Mouse (Mus musculus) layer of hippocampus, adult 2 months (tissue): ENCODE measurements around the gene Trip6. TPM values are rescaled to one million over a fixed set of nuclear protein-coding genes. Genes with fewer than 3 reads are reported as not detected.

Experiments used
- DNase-seq, 2 experiments: peaks; one replicate each; pipeline ENCODE4 v3.0.0; 2022; ENCODE audit warnings: low spot score in 2 of 2
- H3K27ac ChIP-seq: fragments of 200-600 bp; 2 replicates; pipeline ENCODE4 v1.8.1; 2022
- H3K4me3 ChIP-seq: fragments of 200-600 bp; 2 replicates; pipeline ENCODE4 v1.8.1; 2022; ENCODE audit warnings: mild to moderate bottlenecking
- CTCF ChIP-seq: fragments of 200-600 bp; conservative IDR thresholded peaks from 2 replicates; pipeline ENCODE4 v1.8.1; 2022; ENCODE audit warnings: antibody characterized with exemption, mild to moderate bottlenecking, moderate library complexity
- total RNA-seq, 2 experiments: library from RNA; stranded (reverse); gene quantifications; 2 replicates each; pipeline ENCODE4 v1.2.3; 2021

Trip6 gene
- total RNA-seq, 2 experiments from 2014 or later, result 4.8 to 7.3 TPM

DNA sequence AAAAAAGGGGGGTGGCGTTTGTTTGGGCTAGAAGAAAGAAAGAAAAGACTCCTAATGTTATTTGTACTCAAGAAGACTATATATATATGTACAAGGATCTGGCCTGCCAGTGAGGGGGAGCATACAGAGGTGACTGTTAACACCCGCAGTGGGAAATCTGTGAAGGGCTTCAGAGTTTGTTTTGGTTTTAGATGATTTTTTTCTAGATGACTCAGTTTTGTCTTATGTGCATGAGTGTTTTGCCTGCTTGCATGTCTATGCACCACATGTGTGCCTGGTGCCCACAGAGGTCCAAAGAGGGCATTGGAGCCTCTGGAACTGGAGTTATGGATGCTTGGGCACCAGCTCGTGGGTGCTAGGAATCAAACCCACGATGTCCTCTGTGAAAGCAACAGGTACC lies 32.8 kb upstream of the Trip6 start:
- no peak overlapping the region for H3K4me3 ChIP-seq
- H3K27ac ChIP-seq, result no peak overlapping the region
- no peak for DNase-seq
- TF ChIP-seq CTCF, result no peak

DNA sequence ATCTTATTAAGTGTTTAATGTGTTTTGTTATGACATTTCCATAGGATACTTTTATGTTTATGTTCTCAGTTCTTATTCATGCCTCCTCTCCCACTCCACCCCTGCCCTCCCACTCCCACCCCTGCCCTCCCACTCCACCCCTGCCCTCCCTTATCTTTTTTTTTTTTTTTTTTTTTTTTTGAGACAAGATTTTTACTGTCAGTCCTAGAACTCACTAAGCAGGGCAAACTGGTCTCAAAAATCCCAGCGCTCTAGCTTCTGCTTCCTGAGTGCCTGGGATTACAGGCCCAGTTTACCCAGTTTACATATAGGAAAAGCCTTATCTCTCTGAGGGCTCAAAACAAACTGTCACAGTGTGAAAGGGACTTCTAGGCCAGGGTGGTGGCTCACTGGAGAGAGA lies 32.2 kb upstream of the Trip6 start:
- no peak for DNase-seq
- Histone ChIP-seq H3K27ac (no peak overlapping the region), H3K4me3 (no peak overlapping the region)
- no peak for TF ChIP-seq CTCF

DNA sequence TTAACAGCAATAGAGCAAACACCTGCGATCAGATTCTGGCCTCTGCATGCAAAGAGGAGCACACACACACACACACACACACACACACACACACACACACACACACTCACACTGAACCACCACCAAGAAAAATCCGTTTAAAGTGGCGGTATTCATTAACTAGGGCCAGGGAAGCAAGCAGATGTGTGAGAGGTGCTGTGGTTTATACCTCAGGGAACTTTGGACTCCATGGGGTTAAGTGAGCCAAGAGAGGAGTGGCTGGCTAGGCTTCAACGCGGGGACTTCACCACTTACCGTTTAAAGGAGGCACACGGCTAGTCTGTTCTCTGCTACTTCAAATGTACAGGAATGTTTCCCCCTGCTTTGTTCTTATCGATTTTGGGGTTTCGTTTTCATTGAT lies 31.6 kb upstream of the Trip6 start:
- H3K27ac ChIP-seq, result no peak overlapping the region
- DNase-seq, result no peak
- no peak for TF ChIP-seq CTCF
- H3K4me3 ChIP-seq, result no peak overlapping the region

DNA sequence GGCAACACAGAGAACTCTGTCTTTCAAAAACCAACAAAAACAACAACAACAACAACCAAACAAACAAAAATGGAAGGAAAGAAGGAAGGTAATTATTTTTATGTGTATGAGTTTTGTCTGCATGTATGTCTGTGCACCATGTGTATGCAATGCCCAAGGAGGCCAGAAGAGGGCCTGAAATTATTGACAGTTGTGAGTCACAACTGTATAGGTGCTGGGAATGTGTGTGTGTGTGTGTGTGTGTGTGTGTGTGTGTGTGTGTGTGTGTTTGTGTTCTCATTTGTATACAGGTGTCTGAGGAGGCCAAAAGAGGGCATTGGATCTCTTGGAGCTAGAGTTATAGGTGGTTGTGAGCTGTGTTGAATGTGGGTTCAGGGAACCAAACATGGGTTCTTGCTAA lies 29.7 kb upstream of the Trip6 start:
- TF ChIP-seq CTCF, result 0 out of 2 replicates have a peak, but pooled peaks have one; percentile 6
- no peak for DNase-seq
- H3K27ac ChIP-seq, result no peak overlapping the region
- no peak overlapping the region for H3K4me3 ChIP-seq

DNA sequence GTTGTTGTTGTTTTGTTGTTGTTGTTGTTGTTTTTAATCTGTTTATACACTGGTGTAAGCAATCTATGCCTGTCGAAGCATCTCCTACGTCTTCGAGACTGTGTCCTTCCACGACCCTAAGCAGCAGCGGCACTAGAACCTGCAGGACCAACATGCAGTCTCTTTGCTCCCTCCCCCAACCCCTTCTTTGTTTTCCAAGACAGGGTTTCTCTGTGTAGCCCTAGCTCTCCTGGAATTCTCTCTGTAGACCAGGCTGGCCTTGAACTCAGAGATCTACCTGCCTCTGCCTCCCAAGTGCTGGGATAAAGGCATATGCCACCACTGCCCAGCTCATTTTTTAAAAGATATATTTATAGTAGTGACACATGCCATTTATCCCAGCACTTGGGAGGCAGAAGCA lies 29.2 kb upstream of the Trip6 start:
- Histone ChIP-seq H3K27ac (no peak overlapping the region), H3K4me3 (no peak overlapping the region)
- DNase-seq, result no peak
- no peak for TF ChIP-seq CTCF

DNA sequence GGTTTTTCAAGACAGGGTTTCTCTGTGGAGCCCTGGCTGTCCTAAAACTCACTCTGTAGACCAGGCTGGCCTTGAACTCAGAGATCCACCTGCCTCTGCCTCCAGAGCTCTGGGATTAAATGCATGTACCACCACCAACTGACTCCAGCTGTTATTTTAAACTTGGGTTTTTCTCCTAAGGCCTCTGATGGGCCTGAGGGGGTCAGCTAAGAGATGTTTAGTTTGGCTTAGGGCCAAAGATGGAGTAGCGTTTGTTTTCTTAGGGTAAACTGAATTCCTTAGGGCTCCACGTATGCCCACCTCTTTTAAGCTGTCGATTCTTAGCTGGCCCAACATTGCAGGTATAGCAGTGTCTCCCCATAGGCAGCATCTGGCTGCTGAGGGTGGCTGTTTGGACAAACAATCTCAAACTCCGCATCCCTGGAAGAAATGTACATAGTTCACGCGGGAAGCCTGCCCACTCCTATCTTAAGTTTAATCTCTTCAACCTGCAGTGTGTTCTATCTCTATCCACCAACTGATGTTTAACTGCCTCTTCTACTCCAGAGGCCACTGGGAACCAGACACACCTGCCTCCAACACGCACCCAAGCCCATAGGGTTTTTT lies 28.3 kb upstream of the Trip6 start:
- no peak for DNase-seq
- H3K4me3 ChIP-seq, result no peak overlapping the region
- H3K27ac ChIP-seq, result no peak overlapping the region
- no peak for TF ChIP-seq CTCF

DNA sequence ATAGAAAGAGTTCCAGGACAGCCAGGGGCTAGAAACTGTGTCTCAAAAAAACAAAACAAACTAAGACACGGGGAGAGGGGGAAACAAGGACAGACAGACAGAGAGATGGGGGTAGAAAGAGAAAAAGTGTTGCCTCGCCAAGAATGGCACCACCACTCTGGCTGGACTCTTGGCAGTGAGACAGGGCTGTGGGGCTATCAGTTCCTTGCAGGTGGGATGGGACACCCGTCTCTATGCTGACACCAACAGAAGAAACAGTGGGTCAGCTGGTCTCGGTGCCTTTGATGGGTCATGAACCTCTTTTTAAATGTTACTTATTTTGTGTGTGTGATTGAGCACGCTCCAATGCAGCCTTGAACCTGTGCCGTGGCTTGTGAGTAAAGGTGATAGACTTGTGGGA lies 26.0 kb upstream of the Trip6 start:
- no peak for DNase-seq
- no peak for TF ChIP-seq CTCF
- peak overlapping the region; percentile 81; the same call in 1 of the 2 replicates for H3K27ac ChIP-seq
- no peak overlapping the region; the same call in 1 of the 2 replicates for H3K4me3 ChIP-seq

DNA sequence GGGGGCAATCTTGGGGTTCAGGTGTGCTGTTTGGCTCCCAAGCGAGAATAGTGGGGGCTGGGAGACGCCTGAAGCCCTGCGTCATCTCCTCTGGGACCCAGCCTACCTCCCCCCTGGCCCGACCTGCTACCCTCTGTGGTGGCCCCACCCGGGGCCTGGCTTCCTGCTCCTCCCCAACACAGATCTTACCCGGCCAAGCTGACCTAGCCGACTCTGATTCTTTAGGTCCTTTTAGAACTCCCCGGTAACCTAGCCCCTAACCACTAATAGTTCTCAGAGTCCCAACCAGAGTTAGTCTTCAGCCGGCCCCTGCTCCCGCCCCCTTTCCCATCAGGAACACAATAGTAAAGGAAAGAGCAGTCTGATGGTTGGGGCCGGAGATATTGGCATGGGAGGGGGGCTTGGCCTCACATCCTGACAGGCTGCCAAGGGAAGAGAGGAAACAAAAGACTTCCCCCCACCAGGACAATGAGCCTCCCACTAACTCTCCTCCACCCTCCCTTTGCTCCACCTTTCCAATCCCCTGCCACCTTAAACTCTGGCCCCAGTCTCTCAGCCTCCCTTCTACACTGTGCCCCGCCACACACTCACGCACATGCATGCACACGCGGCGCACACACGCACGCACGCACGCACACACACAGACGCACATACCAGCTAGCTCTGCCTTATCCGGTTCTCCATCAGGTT lies 25.2 kb upstream of the Trip6 start:
- H3K4me3 ChIP-seq, result peak overlapping the region; percentile 63
- peak in 1 of 2 experiments; percentile 24 for DNase-seq
- TF ChIP-seq CTCF, result no peak
- H3K27ac ChIP-seq, result peak overlapping the region; percentile 81

DNA sequence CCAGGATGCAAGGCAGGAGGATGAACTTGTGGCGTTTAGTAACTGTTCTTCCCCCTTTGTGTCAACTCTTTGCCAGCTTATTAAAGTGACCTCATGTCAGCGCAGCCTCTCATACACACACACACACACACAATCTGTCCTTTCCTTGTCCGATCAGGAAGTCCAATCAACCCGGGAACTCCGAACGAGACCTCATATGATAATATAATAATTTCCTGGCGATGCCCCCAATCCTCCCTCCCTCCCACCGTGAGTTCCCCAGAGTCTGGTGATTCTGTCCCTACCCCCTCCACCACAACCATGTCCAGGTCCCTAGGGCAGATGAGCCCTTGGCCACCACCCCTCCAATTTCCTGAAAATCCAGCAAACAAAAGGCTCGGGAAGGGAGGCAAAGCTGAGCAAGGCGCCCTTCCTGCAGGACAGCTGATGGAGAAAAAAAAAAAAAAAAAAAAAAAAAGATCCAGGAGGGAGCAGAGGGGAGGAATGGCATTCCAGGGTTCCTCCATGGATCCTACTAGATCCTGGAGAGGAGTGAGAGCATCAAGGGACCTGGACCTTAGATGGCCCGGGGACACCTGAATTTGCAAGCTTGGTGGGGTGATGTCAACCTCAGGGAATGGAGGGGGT lies 24.6 kb upstream of the Trip6 start:
- no peak for DNase-seq
- Histone ChIP-seq H3K4me3 (peak overlapping the region; percentile 63), H3K27ac (peak overlapping the region; percentile 81)
- no peak for TF ChIP-seq CTCF

DNA sequence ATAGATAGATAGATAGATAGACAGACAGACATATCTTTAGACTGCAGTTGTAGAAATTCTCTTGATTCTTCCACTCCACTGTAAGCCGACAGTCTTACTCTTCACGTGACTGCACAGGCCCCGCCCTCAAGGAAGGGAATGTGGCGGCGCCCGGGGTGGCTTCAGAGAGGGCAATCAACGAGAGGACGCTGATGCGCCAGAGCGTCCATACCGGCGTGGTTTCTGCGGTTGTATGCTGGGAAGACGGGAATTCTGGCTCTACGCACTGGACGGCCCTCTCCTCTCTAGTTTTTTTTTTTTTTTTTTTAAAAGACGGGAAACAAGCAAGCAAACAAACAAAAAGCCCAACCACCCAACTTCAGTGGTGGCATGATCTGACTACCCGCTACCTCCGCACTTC lies 24.1 kb upstream of the Trip6 start:
- peak overlapping the region; percentile 81 for H3K27ac ChIP-seq

DNA sequence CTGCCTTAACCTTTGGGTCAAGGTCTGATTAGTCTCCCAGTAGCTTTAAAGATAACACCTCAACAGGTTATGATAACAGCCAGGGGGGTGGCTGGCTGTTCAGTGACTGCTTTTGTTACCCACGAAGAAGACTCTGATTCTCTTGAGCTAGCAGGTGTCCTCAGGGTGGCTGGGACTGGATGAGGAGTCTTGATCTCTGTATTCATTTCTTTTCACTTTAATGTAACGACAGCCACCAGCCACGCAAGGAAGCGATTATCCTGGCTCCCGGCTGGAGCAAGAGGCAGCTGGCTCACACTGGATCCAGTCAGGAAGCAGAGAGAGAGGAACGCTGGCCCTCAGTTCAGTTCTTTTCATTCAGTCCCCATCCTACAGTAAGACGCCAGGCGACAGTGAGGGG lies 23.0 kb upstream of the Trip6 start:
- TF ChIP-seq CTCF, result no peak
- no peak overlapping the region for H3K4me3 ChIP-seq
- DNase-seq, result no peak
- H3K27ac ChIP-seq, result no peak overlapping the region

More for the DNA sequence above, 24.1 kb upstream of the Trip6 start:
- no peak for TF ChIP-seq CTCF
- H3K4me3 ChIP-seq, result peak overlapping the region; percentile 63
- DNase-seq, result peak; percentile 91 to 94

DNA sequence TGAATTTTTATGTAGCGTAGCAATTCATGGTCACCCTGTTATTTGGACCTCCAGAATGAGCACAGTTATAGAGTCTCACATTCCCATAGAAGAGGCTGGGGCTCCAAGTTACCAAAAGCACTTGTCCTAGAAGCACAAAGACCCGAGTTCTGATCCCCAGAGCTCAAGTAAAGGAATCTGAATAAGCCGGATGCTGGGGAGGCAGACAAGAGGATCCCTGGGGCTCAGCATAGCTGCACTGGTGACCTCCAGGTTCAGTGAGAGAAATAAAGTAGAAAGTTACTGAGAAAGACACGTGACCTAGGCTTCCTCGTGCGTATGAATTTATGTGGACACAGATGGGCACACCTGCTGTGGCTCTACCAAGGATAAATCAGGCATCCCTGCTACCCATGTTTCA lies 20.9 kb upstream of the Trip6 start:
- no peak overlapping the region for H3K4me3 ChIP-seq
- no peak overlapping the region for H3K27ac ChIP-seq
- TF ChIP-seq CTCF, result no peak
- no peak for DNase-seq

DNA sequence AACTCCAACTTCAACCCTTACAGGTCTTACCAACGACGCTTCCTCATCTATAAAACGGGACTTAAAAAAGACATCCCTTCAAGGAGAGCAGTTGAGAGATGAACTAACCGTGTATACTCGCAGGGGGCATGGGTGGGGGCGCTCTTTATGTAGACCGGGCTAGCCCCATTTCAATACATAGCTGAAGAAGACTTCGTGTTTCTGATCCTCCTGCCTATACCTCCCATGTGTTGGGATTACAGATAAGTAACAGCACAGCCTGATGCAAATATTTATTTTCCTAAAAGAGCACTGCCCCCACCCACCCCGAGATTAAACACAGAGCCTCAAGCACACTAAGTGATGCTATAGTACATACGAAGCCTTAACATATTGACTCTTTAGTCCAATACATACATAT lies 20.1 kb upstream of the Trip6 start:
- no peak for DNase-seq
- Histone ChIP-seq H3K4me3 (no peak overlapping the region; the same call in 1 of the 2 replicates), H3K27ac (no peak overlapping the region)
- no peak for TF ChIP-seq CTCF
